Mouse (Mus musculus): ENCODE measurements around the gene Chat.
A peak's percentile ranks its signal among the peaks of the same experiment; 100 is the strongest.
"Not testable (repeated sequence)": the region's sequence is repeated elsewhere in the genome, so short reads cannot be mapped to it uniquely, and the experiment has no call there.

Gene Chat

GRCm38 (mm10) chr14:32463211-32464040 is 2.4 kb downstream of the Chat start:
- no peak for DNase-seq (ENCODE audit: extremely low read depth, insufficient read length, low spot score)

DNA sequence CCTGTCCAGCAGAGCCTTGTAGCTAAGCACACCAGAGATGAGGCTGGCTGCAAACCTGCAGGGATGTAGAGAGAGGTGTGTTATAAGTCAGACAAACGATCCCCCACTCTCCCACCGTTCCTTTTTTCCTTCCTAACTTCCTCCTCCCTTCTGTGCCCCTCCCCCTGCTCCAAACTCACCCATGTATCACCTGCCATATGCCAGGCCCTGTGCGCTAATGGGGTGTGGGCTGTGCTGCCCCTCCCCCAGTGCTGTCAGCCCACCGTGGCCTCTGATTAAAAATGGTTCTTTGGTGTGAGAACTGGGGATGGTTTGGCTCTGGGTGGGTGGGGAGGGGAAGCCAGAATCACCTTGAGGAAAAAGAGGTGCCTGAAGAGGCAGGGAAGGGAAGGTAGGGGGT is 13.2 kb downstream of the Chat start:
- no peak for DNase-seq (ENCODE audit: extremely low read depth, insufficient read length, low spot score)

GRCm38 (mm10) chr14:32446989-32447388 is 18.8 kb downstream of the Chat start:
- no peak for DNase-seq (ENCODE audit: extremely low read depth, insufficient read length, low spot score)

- DNase-seq (ENCODE audit: extremely low read depth, insufficient read length, low spot score): no peak
These were observed 22.3 kb downstream of the Chat start for GRCm38 (mm10) chr14:32443446-32443845.

DNA sequence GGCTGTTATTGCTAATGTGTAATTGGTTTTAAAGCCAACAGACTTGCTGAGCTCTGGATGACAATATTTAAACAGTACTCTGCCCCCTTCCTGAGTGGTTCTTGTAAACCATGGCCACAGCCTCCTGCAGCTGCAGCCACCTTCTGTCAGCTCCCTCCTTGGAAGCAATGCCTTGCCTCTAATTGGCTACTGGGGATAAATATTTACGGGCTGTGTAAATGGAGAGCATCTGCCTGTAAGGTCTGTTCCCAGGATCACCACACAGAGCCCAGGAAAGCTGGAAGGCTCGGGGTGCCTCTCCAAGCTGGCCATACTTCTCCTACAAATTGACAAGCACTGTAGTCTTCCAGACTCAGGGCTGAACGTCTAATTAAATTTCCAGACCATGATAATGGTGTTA is 26.0 kb downstream of the Chat start:
- no peak for DNase-seq (ENCODE audit: extremely low read depth, insufficient read length, low spot score)

DNA sequence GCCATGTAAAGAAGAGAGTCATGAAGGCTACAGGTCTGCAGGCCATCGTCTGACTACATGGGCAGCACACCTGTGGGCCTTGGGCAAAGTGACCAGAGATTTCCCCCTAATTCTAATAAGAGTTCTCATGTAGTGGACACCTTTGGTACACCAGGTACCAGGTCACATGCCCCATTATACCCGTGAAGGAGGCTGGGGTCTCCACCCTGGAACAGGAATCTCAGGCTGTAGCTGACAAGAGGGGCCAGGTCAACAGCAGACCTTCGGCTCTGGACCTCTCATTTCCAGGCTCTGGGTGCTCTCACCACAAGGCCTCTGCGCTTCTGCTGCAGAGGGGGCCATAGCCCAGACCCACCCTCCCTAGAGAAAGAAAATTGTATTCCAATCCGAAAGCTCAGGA is 26.5 kb downstream of the Chat start:
- DNase-seq (ENCODE audit: extremely low read depth, insufficient read length, low spot score): no peak

DNA sequence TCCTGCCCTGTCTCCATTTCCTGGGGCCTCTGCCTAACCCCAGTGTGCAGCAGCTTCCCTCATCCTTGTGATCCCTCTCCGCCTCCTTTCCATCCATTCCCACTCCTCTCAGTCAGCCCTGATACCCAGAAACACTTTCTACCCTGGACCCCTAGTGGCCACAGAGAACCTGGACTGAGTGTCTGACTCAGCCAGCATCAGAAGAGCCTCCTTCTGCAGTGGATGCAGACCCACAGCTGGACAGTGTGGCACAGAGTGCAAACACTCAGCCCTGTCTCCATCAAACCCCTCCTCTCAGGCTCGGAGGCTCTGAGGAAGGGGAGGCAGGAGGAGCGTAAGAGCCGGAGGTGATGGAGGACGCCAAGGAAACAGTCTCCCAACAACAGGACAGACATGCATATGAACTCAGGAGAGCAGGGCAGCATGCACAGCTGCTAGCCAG is 28.4 kb downstream of the Chat start:
- DNase-seq (ENCODE audit: extremely low read depth, insufficient read length, low spot score): no peak

GRCm38 (mm10) chr14:32429030-32429602 is 36.7 kb downstream of the Chat start:
- DNase-seq (ENCODE audit: extremely low read depth, insufficient read length, low spot score): no peak

GRCm38 (mm10) chr14:32423946-32424345 is 41.8 kb downstream of the Chat start:
- no peak for DNase-seq (ENCODE audit: extremely low read depth, insufficient read length, low spot score)

DNA sequence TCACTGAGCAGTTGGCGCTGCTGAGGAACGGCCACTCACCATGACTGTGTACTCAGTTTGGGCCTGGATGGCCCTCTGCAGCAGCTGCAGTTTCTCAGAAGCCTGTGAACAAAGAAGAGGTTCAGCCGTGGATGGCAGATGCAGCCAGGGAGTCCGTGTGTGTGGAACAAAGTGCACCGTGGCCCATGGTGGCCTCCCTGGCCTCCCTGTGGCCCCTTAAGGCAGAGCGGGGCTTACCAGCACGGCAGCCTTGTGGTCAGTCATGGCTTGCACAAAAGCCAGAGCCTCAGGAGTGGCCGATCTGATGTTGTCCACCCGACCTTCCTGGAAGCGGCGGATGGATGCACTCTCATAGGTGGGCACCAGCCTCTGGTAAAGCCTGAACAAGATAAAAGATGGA is 47.0 kb downstream of the Chat start:
- DNase-seq (ENCODE audit: extremely low read depth, insufficient read length, low spot score): no peak

GRCm38 (mm10) chr14:32412075-32412474 is 53.7 kb downstream of the Chat start:
- DNase-seq (ENCODE audit: extremely low read depth, insufficient read length, low spot score): no peak

DNA sequence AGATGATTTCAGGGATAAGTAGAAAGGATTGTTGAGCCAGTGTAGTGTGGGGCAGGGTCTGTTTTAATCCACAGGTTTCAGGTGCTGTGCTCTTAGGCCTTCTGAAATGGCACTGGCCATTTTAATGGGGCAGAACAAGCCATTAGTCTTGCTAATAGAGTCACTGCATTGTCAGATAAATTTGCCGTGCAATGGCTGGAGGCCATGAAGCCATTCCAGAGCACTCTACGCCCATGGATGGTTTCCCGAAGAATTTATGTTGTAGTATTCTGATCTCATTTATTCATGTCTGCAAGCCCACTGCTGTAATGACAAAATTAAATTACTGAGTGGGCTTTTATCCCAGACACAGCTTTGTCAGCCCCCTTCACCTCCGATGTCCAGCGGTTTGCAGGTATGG is 55.7 kb downstream of the Chat start:
- no peak for DNase-seq (ENCODE audit: extremely low read depth, insufficient read length, low spot score)

DNA sequence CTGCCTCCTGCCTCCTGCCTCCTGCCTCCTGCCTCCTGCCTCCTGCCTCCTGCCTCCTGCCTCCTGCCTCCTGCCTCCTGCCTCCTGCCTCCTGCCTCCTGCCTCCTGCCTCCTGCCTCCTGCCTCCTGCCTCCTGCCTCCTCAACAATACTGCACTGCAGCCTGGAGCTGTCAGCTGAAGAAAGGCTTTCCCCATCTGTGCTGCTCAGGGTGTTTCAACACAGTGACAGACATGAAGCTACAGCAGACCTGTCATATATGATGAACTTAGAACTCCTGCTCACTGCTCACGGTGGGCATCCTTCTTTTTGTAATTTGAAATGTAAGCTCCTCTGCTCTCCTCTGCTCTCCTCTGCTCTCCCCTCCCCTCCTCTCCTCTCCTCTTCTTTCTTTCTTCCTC is 60.4 kb downstream of the Chat start:
- not testable (repeated sequence) for DNase-seq (ENCODE audit: extremely low read depth, insufficient read length, low spot score)

DNA sequence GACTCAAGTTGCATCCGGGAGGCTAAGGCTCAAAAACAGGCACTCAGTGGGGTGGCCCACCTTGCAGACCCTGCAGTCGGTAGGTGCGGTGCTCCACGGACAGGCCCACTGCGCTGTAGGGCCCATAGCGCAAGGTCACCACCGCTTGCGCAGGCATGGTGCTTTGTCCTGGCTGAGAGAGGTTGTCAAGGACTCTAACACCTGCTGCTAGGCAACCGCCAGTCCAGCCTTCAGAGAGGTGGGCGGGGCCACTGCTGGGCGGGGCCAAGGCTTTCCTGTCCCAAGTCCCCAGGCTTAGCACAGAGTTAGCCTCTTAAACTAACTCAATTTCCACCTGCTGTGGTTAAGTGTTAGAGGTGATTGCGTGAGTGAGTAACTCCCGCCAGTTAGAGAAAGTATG is 77.6 kb downstream of the Chat start, which contains the start of gene 1700024G13Rik:
Gene 1700024G13Rik (minus strand): TSS at position 196 of the 400 bp plus-strand sequence.
- DNase-seq (ENCODE audit: extremely low read depth, insufficient read length, low spot score): peak; percentile 14

GRCm38 (mm10) chr14:32381619-32382018 is 84.2 kb downstream of the Chat start:
- no peak for DNase-seq (ENCODE audit: extremely low read depth, insufficient read length, low spot score)

DNA sequence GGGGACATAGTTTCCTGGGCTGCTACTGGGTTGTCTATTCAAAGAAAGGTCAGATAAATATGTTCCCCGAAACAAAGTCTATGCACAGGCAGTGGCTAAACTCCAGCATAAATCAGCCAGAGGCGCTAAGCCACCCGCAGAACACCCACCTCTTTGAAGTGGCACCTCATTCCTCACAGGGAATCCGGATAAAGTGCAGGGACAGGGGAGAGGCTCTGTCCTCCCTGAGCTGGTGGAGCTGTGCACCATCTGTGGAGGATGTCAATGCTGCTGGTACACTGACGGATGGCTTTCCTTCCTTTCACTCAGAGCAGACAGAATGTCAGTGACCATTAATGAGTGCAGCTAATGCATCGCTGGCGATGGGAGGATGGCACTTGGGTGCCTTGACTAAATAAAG is 84.7 kb downstream of the Chat start:
- DNase-seq (ENCODE audit: extremely low read depth, insufficient read length, low spot score): no peak

- DNase-seq (ENCODE audit: extremely low read depth, insufficient read length, low spot score): no peak
These were observed 85.7 kb downstream of the Chat start for GRCm38 (mm10) chr14:32380099-32380480.

- DNase-seq (ENCODE audit: extremely low read depth, insufficient read length, low spot score): no peak
These were observed 86.2 kb downstream of the Chat start for GRCm38 (mm10) chr14:32379395-32380098.

- DNase-seq (ENCODE audit: extremely low read depth, insufficient read length, low spot score): no peak
These were observed 93.3 kb downstream of the Chat start for GRCm38 (mm10) chr14:32372510-32372909.

- DNase-seq (ENCODE audit: extremely low read depth, insufficient read length, low spot score): no peak
These were observed 96.0 kb downstream of the Chat start for GRCm38 (mm10) chr14:32369756-32370155.

- no peak for DNase-seq (ENCODE audit: extremely low read depth, insufficient read length, low spot score)
These were observed 101.4 kb downstream of the Chat start for GRCm38 (mm10) chr14:32364359-32364758.
